Mouse (Mus musculus) gastrocnemius, postnatal 36 days (tissue): ENCODE measurements around the gene Bcas2. TPM values are rescaled to one million over a fixed set of nuclear protein-coding genes. Genes with fewer than 3 reads are reported as not detected.
"Not testable (repeated sequence)": the region's sequence is repeated elsewhere in the genome, so short reads cannot be mapped to it uniquely, and the experiment has no call there.

Experiments
- DNase-seq, 2 experiments: peaks; one replicate each; pipeline ENCODE4 v3.0.0; 2022
- intact Hi-C: fragments of 180-260 bp; cut with DNase I; formaldehyde crosslinking; loops from one replicate; pipeline ENCODE4 v1.15.1; 2025
- total RNA-seq, 2 experiments: library from RNA; stranded (reverse); gene quantifications; 2 replicates each; pipeline ENCODE4 v1.2.3; 2021

Gene Bcas2
- total RNA-seq, 2 experiments from 2014 or later = 37.2 to 43.8 TPM

DNA sequence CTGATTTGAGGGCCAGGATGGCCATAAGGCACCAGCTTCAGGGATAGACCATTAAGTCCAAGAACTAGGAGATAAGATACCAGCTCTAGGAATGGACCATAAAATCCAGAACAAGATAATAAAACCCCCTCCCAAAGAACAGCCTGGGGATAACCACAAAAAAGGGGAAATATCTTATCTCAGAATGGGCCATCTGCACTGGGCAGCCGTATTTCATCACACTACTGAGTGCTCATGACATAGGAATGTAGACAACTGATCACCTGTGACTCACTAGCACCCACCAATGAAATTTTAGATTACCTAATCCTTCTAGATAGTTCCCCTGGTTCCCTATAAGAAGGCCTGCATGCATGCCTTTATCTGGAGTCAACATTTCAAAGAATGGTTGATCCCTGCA, 40.7 kb downstream of the Bcas2 start:
- intact Hi-C loops = no loop called here
- DNase-seq = no peak

DNA sequence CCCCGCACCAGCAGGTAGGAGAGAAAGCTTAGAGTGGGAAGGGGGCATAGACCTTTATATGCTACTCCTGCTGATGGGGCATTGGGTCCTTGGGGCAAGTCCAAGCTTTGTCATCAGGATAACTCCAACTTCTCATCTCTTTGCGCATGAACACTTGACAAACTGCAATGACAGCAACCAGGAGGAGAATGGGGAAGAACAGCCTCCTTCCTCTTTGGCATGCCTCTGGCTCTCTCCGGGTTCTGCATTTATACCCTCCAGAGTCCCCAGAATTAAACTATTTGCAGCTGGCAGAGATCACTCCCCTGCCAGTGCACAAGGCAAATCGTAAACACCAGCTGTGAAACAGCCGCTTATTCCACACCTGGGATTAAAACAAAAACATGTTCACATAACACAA, 42.1 kb downstream of the Bcas2 start:
- no peak for DNase-seq
- intact Hi-C loops = no loop called here

DNA sequence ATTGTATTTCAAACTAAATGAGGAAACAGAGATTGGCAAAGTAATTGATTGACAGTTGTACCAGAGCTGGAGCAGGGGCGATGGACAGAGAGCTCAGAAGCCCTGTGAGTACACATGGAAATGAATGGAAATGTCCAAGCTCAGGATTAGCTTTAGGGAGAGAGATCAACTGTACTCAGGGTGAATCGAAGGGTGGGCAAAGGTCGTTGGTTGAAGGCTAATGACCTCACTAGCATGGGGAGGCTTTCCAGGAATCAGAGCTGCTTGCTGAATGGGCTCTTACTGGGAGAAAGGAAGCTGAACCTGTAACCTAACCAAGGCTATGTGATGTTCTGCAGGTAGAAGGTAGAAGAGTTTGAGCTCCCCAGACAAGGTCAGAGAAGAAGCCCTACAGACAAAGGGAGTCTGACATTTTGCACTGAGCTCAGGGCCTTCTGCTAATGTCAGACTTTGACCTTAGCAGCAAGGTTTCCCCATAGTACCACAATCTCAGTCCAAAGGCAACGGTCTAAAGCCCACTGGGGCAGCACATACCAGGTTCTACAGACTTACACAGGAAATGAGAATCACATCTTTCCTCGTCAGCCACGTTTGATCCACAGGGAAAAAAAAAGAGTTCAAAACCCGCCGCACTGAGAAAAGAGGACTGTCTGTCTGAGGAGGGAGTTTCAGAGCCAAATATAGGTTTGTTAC, 43.3 kb downstream of the Bcas2 start:
- DNase-seq = no peak
- intact Hi-C loops = no loop called here

DNA sequence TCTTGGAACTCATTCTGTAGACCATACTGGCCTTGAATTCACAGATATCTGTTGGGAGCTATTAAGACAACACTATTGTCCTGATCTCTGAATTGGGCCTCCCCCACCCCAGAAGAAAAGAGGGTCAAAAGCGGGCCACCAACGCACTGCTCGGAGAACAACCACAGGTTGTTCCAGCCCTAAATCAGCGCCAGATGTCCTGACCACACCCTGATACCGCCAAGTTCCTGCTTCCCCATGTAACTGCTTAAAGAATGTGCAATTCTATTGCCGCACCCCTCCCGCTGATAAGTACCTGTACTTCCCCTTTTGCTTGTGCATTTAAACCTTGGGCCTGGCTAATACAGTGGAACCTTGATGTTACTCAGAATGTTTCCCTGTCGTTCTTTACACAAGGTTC, 43.9 kb downstream of the Bcas2 start:
- intact Hi-C loops, DNase-seq: not testable (repeated sequence)

DNA sequence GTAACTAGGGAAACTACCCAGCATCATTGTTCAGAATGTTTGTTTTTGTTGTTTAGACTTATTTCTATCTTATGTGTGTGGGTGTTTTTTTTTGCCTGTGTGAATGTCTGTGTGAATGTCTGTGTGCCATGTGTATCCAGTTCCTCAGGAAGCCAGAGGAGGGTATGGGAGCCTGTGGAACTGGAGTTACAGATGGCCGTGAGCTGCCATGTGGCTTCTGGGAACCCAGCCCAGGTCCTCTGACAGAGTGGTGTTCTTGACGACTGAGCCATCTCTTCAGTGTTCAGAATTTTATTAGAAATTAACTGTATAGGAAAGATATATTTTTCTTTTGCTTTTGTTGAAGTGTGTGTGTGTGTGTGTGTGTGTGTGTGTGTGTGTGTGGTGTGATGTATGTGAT, 50.0 kb downstream of the Bcas2 start:
- intact Hi-C loops = loop anchor here (10.0 kb wide), 1 partner anchor 153 kb away; no protein-coding TSS in a partner anchor
- no peak for DNase-seq

DNA sequence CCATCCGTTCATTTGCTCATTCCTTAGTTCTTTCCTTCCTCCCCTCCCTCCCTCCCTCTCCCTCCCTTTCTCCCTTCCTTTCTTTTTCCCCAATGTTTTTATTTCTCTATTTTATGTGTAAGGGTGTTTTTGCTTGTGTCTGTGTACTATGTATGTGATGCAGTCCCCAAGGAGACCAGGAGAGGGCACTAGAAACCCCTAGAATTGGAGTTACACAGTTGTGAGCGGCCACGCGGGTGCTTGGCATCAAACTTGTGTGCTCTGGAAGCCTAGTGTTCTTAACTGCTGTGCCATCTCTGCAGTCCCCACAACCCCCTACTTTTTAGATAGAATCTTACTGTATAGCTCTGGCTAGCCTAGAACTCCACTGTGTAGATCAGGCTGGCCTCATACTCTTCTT, 52.3 kb downstream of the Bcas2 start:
- intact Hi-C loops = loop anchor here (10.0 kb wide), 1 partner anchor 151 kb away; no protein-coding TSS in a partner anchor
- no peak for DNase-seq

DNA sequence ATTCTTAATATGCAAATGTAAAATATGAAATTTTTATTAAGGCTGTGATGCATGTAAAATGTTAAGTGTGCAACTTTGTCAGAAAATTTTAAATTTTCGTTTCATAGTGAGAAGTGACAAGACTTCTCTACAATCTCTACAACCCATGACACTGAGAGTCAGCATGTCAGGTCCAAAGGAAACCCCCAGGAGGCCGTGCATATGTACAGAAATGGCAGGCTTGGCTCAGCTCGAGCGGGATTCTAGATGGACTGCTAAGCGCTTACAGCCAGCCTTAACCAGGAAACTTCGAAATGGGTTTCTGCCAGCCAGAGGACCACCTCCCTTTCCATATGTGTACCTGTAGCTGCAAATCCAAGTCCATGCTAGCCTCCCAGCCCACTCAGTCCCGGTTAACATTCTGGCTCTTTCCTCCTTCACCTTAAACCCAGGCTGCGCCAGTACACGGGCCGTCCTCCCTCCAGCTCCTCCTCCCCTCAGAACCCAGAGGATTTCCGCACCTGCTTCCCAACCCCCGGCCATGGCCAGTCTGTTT, 52.8 kb downstream of the Bcas2 start:
- no peak for DNase-seq
- intact Hi-C loops = loop anchor here (10.0 kb wide), 1 partner anchor 151 kb away; no protein-coding TSS in a partner anchor

DNA sequence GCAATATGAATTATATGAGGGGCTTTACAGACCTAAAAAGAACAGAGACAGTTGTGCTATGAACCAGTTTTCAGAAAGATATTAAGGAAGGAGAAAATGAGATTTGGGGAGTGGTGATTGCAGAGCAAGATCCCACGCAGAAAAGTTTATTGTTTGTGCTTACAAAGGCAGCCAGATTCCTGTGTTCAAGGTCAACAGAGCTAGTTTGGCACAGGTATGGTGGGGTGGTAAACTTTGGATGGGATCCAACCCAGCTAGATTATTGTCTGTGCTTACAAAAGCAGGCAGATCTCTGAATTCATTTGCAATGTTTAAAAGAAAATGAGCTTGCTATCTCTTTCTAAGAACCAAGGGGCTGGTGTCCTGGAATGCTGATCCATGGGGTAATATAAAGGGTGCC, 56.3 kb downstream of the Bcas2 start:
- intact Hi-C loops = loop anchor here (10.0 kb wide), 1 partner anchor 147 kb away; no protein-coding TSS in a partner anchor

More for the DNA sequence above, 56.3 kb downstream of the Bcas2 start:
- DNase-seq = no peak

Other genes with a start within 250 kb of the Bcas2 start
- gene Sycp1, start 235.6 kb upstream of the Bcas2 start, total RNA-seq = not detected
- gene Nr1h5, start 207.5 kb upstream of the Bcas2 start, total RNA-seq = not detected
- gene Sike1, start 175.9 kb upstream of the Bcas2 start, total RNA-seq = 10 to 100 TPM; 37.0 to 46.1 TPM
- 100 to 1,000 TPM; 843 to 962 TPM for gene Csde1, start 151.2 kb upstream of the Bcas2 start, total RNA-seq
- 10 to 100 TPM; 42.0 to 49.4 TPM for gene Nras, start 113.4 kb upstream of the Bcas2 start, total RNA-seq
- 1,000 to 10,000 TPM; 1,190 to 1,255 TPM for gene Ampd1, start 97.6 kb upstream of the Bcas2 start, total RNA-seq
- 1 to 10 TPM; 2.0 to 2.5 TPM for gene Dennd2c, start 69.1 kb upstream of the Bcas2 start, total RNA-seq
- gene Trim33, start 107.6 kb downstream of the Bcas2 start, total RNA-seq = 1 to 10 TPM; 9.1 to 9.7 TPM